Mouse (Mus musculus): ENCODE data around the gene Bglap3. TPM values are rescaled to one million over a fixed set of nuclear protein-coding genes. Genes with fewer than 3 reads are reported as not detected.
A peak's percentile ranks its signal among the peaks of the same experiment; 100 is the strongest.
"Not testable (repeated sequence)": the region's sequence is repeated elsewhere in the genome, so short reads cannot be mapped to it uniquely, and the experiment has no call there.

Bglap3 gene
- 1 to 10 TPM in 1 of 2 experiments, not detected in 1; 1.8 TPM for total RNA-seq (2021)

DNA sequence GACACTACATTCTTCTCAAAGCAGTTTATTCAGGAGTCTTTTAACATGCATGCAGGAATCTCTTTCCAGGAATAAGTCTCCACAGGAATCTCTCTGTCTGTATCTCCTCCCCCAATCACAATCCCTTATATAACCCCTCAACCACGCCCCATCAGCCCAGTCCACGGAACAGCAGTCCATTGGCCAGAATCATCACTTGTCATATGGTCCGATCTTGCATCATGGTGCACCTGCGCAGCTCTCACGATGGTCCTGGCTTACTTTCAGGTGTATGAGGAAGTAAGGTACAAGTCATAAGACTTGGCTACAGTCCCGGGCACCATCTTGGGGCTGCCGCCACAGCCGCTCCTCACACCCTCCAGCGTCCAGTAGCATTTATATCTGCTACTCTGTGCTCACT is at the start of gene Bglap3:
Bglap3 (minus strand) TSS at position 101 of the 400 bp plus-strand sequence.
- DNase-seq (ENCODE audit: low spot score in 2 of 2); intact Hi-C loops (cut with DNase I): not testable (repeated sequence)

DNA sequence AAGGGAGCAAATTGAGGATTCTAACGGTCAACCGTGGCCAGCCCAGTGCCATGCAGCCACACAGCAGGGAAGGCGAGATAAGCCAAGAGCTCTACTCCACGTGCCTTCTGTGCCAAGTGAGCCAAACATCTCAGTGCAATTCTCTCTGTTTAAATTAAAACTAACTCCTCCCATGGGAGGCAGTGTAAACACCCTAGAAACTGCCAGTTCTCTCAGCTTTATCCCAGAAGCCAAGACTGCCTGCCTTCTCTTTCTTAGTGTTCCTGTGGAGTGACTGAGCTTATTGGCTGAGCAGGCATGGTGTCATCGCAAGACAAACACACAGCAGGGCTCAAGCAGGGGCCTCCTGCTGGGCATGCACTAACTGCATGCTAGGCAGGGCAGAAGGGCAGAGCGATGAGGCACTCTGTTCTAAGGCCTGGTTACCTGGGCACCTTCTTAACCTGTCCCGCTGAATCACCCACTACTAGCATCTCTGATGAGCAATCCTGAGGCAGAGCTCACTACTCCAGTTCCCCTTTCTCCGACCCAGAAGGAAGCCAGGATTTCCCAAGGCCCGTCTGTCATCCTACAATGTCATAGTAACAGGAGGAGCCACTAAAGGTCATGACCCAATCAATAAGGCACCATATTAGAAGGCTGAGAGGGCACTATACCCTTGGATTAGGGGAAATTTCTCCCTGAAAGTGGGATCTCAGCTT is 49.6 kb upstream of the Bglap3 start:
- peak in 1 of 2 experiments; percentile 36 for DNase-seq (ENCODE audit: low spot score in 2 of 2)
- intact Hi-C loops (cut with DNase I): no loop called here

DNA sequence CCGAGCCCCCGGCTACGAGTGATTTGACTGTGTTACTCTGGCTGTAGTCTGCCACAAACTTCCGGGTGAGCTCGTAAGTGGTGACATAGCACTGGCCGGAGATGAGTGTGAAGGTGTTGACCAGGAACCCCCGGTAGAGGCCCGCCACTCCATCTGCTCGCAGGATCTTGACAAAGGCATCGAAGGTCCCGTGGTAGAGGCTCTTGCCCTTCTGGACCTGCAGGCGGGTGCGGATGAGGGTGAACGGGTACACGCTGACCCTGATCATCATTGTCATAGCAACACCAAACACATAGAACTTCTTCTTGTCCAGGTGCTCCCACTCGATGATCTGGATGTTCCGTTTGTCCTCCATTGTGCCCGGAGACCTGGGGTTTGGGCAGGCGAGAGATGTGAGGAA is 48.2 kb upstream of the Bglap3 start:
- DNase-seq (ENCODE audit: low spot score in 2 of 2): no peak
- intact Hi-C loops (cut with DNase I): no loop called here

DNA sequence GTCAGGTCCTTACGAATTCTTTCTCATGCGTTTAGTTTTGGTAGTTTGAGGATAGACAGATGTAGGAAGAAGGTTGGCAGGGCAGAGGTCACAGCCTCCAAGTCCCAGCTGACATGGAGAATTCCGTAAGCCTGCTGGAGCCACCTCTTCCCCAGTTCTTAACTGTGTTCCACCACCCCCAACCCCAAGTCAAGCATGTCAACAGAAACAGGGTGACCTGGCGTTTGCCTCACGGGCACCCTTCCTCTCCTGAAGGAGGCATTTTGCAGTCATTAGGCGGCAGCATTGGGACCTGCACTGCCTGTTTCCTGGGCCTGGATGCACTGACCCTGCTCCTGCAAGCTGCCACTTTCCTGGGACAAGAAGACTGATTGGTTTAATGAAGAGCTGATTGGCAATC is 45.5 kb upstream of the Bglap3 start:
- DNase-seq (ENCODE audit: low spot score in 2 of 2): no peak
- intact Hi-C loops (cut with DNase I): no loop called here

DNA sequence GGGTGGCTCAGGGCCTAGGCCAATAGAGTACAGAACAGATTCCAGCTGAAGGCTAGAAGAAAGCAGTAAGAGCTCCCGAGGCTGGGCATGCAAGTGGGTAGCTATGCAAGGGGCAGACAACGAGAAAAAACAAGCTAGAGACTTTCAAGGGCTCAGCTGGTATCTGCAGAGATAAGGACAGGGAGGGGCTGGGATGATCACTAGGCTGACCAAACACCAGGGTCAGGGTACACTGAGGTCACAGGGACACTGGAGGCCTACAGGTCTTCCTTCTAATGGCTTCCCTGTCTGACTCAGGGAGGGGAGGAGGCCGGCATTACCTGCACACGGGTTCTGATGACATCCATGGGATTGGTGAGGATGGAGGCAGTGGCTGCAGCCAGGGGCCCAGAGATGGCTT is 43.1 kb upstream of the Bglap3 start:
- intact Hi-C loops (cut with DNase I): no loop called here
- DNase-seq (ENCODE audit: low spot score in 2 of 2): no peak

DNA sequence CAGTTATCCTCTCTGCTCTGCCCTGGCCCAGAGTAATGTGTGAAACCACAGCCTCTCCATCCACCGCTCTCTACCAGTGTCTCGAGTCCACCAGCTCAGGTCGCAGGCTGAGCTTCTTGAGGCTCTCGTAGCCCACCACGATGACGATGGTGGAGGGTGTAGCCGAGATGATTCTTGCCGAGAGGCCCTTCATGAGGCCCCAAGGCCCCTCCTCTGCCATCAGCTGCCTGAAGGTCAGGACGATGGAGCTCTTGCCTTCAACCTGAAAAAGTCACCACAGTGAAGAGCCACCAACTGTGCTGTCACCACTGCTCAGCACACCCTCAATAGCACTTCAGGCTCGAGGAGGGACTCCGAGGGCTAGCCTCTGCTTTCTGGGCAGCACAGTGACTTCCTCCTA is 40.1 kb upstream of the Bglap3 start:
- intact Hi-C loops (cut with DNase I): loop anchor here (5.0 kb wide), 1 partner anchor 120 kb away; the partner anchor contains the start of gene Mex3a
- no peak for DNase-seq (ENCODE audit: low spot score in 2 of 2)

DNA sequence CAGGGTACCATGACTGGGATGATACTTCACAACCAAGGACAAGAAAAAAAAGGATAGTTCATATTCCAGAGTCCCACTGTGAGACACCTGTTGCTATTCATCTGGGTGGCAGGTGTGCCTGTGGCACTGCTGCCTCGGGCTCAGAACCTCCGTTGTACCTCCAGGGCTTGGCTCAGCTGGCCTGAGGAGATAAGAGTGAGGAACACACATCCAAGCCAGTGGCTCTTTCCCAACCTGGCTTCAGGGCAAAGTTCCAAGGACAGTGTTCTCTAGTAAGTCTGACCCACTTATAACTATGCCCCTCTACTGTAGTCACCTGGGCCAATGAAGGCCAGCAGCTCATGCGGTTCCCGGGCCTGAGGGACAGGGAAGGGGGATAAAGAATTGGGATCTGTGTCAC is 39.1 kb upstream of the Bglap3 start:
- intact Hi-C loops (cut with DNase I): loop anchor here (2.0 to 5.0 kb wide), 2 partner anchors 13 to 121 kb away; partner anchors contain the start of genes Mex3a and Slc25a44
- no peak for DNase-seq (ENCODE audit: low spot score in 2 of 2)

DNA sequence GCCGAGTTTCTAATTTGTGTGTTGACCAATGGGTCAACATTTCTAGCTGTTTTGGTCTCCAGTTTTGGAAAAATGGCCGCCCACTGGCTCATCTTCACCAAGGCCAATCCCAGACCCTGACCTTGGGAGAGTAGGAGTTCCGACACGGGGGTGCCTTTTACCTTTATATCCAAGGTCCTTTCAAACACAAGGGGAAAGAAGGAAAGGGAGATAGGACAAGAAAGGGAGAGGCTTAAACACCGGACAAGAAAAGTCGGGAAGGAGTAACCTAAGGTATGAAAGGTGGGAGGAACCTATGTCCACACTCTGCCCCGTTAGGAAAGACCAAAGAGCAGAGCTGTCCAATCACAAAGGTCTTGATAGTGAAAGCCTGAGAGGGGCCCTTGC is 38.1 kb upstream of the Bglap3 start:
- no peak for DNase-seq (ENCODE audit: low spot score in 2 of 2)
- intact Hi-C loops (cut with DNase I): loop anchor here (2.0 to 5.0 kb wide), 2 partner anchors 14 to 122 kb away; partner anchors contain the start of genes Mex3a and Slc25a44

DNA sequence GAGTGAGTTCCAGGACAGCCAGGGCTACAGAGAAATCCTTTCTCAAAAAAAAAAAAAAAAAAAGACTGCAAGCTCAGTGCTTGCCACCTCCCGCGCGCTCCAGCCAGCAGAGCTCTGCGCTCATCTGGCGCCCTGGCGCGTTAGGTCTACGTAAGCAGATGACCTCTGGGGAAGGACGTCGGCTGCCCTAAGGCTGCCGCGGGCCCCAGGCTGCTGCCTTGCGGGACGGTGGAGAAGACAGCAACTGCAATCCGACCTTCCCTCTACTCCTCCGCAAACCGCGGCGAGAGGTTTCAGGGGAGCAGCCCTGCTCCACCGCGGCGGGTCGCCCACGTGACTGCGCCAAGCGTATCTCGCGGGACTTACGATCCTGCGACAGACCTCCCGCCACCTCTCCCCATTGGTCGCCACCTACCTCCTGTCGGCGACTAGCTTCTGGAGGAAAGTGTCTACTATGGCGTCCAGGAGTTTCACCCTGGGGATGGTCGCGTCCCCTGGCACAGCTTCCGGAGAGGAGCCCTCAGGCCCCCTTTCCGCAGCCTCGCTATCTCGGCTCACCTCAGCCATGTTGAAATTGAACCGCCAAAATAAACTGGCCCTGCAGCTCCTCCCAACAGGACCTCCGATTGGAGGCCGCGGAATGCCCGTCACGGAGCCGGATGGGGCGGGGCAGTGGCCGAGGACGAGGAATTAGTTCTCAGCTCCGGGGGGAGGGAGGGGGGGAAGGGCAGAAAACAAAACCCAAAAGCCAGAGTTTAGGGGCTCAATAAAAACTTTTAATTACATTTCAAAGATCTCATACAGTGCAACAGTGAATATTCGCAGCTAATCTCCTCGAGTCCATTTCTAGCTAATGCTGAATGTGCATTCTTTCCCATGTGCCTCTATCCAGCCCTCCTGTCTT is 37.5 kb upstream of the Bglap3 start, which contains the start of gene Pmf1:
Pmf1 (minus strand) TSS at position 591 of the 904 bp plus-strand sequence.
- intact Hi-C loops (cut with DNase I): loop anchor here (1.0 to 5.0 kb wide), 3 partner anchors 15 to 122 kb away; partner anchors contain the start of genes Mex3a and Slc25a44
- peak; percentile 92 to 94 for DNase-seq (ENCODE audit: low spot score in 2 of 2)

DNA sequence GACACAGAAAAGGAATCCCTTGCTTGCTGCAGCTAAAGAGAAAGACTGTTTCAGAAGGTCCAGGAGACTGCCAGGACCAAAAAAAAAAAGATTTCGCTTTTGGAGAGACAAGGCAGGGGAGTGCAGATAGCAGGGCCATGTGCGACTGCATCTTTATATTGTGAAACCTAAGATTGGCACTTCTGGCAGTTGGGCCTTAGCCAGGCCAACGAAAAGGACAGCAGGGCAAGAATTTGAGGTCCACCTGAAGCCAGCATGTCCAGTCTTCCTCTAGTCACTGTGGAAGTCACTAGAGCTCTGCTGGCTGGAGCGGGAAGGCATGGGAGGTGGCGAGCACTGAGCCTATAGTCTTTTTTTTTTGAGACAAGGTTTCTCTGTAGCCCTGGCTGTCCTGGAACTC is 36.4 kb upstream of the Bglap3 start:
- DNase-seq (ENCODE audit: low spot score in 2 of 2): no peak
- intact Hi-C loops (cut with DNase I): loop anchor here (1.0 kb wide), 1 partner anchor 27 kb away; no protein-coding TSS in a partner anchor

DNA sequence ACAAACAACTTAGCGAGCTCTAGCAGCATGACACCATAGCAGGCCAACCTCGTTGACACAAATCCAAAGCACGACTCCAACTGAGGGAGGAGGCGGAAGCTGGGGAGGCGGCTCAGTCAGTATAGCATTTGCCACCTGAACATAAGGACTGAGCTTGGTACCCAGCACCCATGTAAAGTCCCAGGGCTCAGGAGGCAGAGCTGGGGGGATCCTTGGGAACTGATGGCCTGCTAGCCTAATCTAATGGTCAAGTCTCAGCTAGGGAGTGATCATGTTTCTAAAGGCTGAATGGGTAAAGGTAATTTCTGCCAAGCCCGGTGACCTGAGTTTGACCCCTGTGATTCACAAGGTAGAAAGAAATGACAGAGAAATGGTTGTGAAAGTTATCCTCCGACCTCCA is 35.0 kb upstream of the Bglap3 start:
- DNase-seq (ENCODE audit: low spot score in 2 of 2): no peak

DNA sequence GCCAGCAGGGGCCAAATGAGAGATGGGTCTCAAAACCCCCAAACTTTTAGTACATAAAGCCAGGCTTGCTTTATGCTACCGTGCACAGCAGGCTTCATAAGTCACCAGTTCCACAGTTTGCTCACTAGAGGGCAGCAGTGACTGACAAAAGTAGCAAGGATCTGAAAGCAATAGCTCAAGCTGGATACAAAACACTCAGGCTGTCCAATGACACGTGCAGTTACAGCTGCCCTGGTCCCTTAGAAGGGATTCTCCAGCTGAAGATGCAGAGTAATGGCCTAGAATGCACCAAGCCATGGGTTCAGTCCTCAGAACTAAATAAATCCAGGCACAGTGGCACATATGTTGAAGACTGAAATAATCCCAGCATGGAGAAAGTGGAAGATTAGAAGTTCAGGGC is 34.5 kb upstream of the Bglap3 start:
- peak; percentile 52 to 61 for DNase-seq (ENCODE audit: low spot score in 2 of 2)
- intact Hi-C loops (cut with DNase I): loop anchor here (2.0 kb wide), 2 partner anchors 60 to 70 kb away; no protein-coding TSS in a partner anchor

More for the DNA sequence above, 35.0 kb upstream of the Bglap3 start:
- intact Hi-C loops (cut with DNase I): loop anchor here (2.0 kb wide), 2 partner anchors 59 to 69 kb away; no protein-coding TSS in a partner anchor

DNA sequence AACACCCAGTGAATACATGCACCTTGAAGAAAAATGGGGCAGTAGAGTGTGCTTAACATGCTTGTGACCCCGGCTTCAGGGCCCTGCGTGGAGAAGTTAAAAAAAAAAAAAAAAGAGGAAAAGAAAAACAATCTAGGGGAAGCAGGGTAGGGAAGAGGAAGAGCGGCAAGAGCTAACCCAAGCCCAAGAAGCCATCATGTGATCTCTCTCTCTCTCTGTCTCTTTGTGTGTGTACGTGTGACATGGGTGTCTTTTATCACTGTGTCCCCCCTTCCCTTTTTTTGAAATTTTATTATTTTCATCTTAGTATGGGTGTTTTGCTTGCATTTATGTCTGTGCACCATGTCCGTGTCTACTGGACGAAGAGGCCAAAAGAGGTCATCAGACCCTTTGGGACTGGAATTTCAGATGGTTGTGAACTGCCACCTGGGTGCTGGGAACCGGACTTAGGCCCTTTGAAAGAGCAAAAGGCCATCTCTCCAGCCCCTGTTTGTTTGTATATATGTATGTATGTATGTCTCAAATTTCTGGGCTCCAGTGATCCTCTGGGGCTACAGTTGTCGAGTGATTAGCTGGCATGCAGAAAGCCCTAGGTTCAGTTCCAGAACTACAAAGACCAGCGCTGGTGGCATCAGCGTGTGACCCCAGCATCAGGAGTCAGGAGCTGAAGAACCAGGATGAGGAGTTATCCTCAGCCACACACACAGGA is 31.1 kb upstream of the Bglap3 start:
- intact Hi-C loops (cut with DNase I): no loop called here
- DNase-seq (ENCODE audit: low spot score in 2 of 2): no peak

DNA sequence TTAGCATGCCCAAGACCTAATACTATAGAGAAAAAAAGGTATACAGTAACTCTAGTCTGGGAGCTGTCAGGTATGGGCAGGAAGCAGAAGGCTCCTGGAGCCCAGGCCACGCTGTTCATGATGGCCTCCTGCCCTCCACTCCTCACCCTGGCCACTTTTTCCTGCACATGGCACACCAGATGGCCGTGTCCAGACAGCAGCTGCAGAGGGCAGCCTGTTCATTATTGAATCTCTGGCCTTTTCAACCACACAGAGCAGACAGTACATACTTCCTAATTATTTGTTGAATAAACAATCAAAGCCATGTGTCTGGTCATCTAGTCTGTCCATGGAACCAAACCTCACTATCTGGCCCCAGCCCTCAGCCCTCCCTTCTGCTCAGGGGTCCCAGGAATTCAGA is 26.1 kb upstream of the Bglap3 start:
- no peak for DNase-seq (ENCODE audit: low spot score in 2 of 2)
- intact Hi-C loops (cut with DNase I): no loop called here

DNA sequence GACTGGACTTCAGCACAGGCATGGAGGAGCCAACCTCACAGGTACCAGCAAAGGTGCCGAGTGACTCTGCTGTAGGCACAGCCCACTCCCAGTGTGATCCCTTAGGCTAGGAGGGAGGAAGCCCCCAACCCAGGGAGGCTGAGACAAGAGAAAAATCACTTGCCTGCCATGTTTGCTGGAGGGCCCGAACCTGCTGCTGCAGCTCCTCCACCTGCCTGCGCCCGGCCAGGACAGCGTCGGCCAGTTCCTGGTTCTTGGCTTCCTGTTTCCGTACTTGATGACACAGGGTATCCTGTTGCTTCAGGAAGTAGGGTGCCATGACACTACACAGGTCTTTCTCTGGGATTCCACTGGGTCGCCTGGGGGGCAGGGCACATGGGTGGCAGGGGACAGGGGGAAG is 23.2 kb upstream of the Bglap3 start:
- intact Hi-C loops (cut with DNase I): no loop called here
- no peak for DNase-seq (ENCODE audit: low spot score in 2 of 2)

DNA sequence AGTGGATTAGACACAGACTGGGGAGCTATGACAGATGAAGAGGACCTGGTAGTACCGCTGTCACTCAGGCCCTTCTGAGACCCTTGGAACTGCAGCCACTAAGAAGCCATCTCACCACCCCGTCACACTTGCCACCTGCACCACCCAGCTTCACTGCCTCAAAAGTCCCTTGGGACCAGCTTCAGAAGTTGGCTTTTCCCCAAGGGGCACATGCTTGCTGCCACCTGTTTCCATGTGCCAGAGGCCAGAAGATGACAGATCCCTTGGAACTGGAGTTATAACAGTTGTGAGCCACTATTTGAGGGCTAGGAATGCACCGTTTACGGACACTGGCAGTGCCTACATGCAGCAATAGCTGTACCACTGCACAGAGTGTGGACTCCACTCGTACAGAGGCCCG is 22.7 kb upstream of the Bglap3 start:
- DNase-seq (ENCODE audit: low spot score in 2 of 2): no peak
- intact Hi-C loops (cut with DNase I): no loop called here

DNA sequence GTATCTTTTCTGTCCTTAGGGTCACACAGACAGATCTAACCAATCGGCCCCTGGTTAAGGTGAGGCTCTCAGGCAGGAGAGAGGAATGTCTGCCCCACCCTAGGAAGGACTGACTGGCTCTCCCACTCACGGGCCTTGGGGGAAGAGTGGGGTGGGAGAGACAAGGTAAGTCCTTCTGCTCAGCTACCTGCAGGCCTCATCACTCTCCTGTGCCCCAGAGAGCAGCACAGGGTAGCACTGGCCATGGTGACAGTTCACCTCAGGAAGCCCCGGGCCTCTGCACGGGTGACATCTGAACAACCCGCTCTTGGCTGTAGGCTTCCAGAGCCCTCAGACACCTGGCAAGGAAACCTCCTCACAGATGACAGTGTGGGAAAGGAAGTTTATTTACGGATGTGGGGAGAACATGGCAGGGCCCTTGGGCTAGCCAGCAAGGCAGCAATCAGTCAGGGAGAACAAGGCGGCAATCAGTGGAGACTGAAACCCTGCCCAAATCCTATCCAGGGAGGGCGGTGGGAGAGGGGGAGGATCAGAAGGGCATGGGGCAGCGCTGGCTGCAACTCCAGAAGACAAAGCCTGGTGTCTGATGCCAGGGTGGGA is 21.3 kb upstream of the Bglap3 start:
- intact Hi-C loops (cut with DNase I): no loop called here
- DNase-seq (ENCODE audit: low spot score in 2 of 2): no peak

DNA sequence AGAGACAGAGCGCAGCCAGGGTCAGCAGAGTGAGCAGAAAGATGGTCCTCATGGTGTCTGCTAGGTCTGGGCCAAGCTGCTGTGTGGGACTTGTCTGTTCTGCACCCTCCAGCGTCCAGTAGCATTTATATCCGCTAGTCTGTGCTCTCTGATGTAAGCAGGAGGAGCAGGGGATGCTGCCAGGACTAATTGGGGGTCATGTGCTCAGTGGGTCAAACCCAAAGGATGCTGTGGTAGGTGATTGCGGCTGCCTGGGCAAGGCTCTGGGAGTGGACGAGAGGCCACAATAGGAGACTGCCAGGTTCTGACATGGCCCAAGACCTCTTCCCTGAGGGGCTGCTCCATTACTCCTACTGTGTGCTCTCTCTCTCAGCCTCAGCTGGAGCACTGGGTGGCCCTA is 11.8 kb upstream of the Bglap3 start, which contains the start of gene Bglap:
Bglap (minus strand) TSS at position 101 of the 400 bp plus-strand sequence.
- DNase-seq (ENCODE audit: low spot score in 2 of 2): no peak
- intact Hi-C loops (cut with DNase I): no loop called here

DNA sequence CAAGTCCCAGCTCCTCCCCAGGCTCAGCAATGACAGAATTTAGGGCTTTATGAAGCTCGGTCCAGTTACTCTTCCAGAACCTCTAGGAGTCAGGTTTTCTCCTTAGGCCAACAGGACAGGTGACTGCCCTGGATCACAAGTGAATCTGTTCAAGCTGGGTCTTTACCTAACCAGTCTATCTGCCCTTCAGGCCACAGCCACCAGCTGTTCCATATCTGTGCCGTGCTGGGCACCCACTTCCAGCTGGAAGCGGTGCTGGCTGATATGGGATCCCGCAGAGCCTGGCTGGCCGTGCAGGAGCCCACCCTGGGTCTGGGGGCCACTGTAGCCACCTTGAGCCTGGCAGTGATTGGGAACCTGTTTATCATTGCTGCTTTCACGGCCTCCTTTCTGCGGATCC is 9.8 kb upstream of the Bglap3 start:
- intact Hi-C loops (cut with DNase I); DNase-seq (ENCODE audit: low spot score in 2 of 2): not testable (repeated sequence)
